Mouse (Mus musculus): Measurements from ENCODE around the gene Slco1a1. TPM values are rescaled to one million over a fixed set of nuclear protein-coding genes. Genes with fewer than 3 reads are reported as not detected.
"Not testable (repeated sequence)": the region's sequence is repeated elsewhere in the genome, so short reads cannot be mapped to it uniquely, and the experiment has no call there.

Gene Slco1a1
- not detected in 2 replicates for polyA plus RNA-seq (2016; fragmentation: Nextera tagmentation; extraction: Ambion mirVana)

- H3K4me2 ChIP-seq = no peak within 1 kb of the TSS
- ATAC-seq (ENCODE audit: insufficient number of reproducible peaks, insufficient read depth, low FRiP score, low TSS enrichment, low read depth) = no peak
- H3K27ac ChIP-seq = no peak within 1 kb of the TSS
- no peaks in the 10 kb centered on the region for H3K36me3 ChIP-seq
- H3K9me3 ChIP-seq = no peaks in the 10 kb centered on the region
- H3K4me1 ChIP-seq (replicated peaks) = no peaks in the 10 kb centered on the region
- no peak within 1 kb of the TSS for H3K4me3 ChIP-seq (replicated peaks)
- no peak within 1 kb of the TSS for H3K9ac ChIP-seq (replicated peaks)
- H3K27me3 ChIP-seq = no peaks in the 10 kb centered on the region
Observed at GRCm38 (mm10) chr6:141946862-141947261, at the start of gene Slco1a1. Gene Slco1a1 (minus strand): TSS chr6:141946962.

- Histone ChIP-seq H3K27me3 (no peaks in the 10 kb centered on the region), H3K4me1 (replicated peaks) (no peaks in the 10 kb centered on the region), H3K36me3 (no peaks in the 10 kb centered on the region), H3K4me2 (no peak overlapping the region), H3K4me3 (replicated peaks) (no peak overlapping the region), H3K27ac (no peak overlapping the region), H3K9ac (replicated peaks) (no peak overlapping the region), H3K9me3 (no peaks in the 10 kb centered on the region)
- 95% methylated on average over 6 of the region's 6 CpGs for WGBS
- no peak for ATAC-seq (ENCODE audit: insufficient number of reproducible peaks, insufficient read depth, low FRiP score, low TSS enrichment, low read depth)
Observed at GRCm38 (mm10) chr6:141986772-141987171, 40.0 kb upstream of the Slco1a1 start.

- 84% methylated on average over 3 of the region's 3 CpGs for WGBS
- Histone ChIP-seq H3K9me3 (no peaks in the 10 kb centered on the region), H3K36me3 (no peaks in the 10 kb centered on the region)
Observed at GRCm38 (mm10) chr6:141984644-141985043, 37.9 kb upstream of the Slco1a1 start.

GRCm38 (mm10) chr6:141962420-141962819, 15.7 kb upstream of the Slco1a1 start:
- H3K9ac ChIP-seq (replicated peaks) = no peak overlapping the region
- H3K4me2 ChIP-seq = no peak overlapping the region
- no peaks in the 10 kb centered on the region for H3K27me3 ChIP-seq
- no peaks in the 10 kb centered on the region for H3K9me3 ChIP-seq
- 74% methylated on average over 1 of the region's 1 CpGs for WGBS
- H3K4me1 ChIP-seq (replicated peaks) = no peaks in the 10 kb centered on the region
- no peaks in the 10 kb centered on the region for H3K36me3 ChIP-seq
- no peak for ATAC-seq (ENCODE audit: insufficient number of reproducible peaks, insufficient read depth, low FRiP score, low TSS enrichment, low read depth)
- H3K27ac ChIP-seq = no peak overlapping the region
- no peak overlapping the region for H3K4me3 ChIP-seq (replicated peaks)

More at GRCm38 (mm10) chr6:141984644-141985043, 37.9 kb upstream of the Slco1a1 start:
- Histone ChIP-seq H3K4me2 (no peak overlapping the region), H3K27me3 (0 out of 2 replicates have a peak, but pooled peaks cover 2% of the 10 kb centered on the region), H3K9ac (replicated peaks) (no peak overlapping the region), H3K4me1 (replicated peaks) (no peaks in the 10 kb centered on the region), H3K27ac (no peak overlapping the region), H3K4me3 (replicated peaks) (no peak overlapping the region)
- no peak for ATAC-seq (ENCODE audit: insufficient number of reproducible peaks, insufficient read depth, low FRiP score, low TSS enrichment, low read depth)

GRCm38 (mm10) chr6:141961861-141962260, 15.1 kb upstream of the Slco1a1 start:
- Histone ChIP-seq H3K4me3 (replicated peaks) (no peak overlapping the region), H3K27ac (no peak overlapping the region), H3K9me3 (no peaks in the 10 kb centered on the region), H3K36me3 (no peaks in the 10 kb centered on the region), H3K9ac (replicated peaks) (no peak overlapping the region), H3K27me3 (no peaks in the 10 kb centered on the region), H3K4me1 (replicated peaks) (no peaks in the 10 kb centered on the region), H3K4me2 (no peak overlapping the region)
- ATAC-seq (ENCODE audit: insufficient number of reproducible peaks, insufficient read depth, low FRiP score, low TSS enrichment, low read depth) = no peak
- WGBS = 93% methylated on average over 3 of the region's 3 CpGs

GRCm38 (mm10) chr6:141960482-141960881, 13.7 kb upstream of the Slco1a1 start:
- Histone ChIP-seq H3K27me3 (no peaks in the 10 kb centered on the region), H3K36me3 (no peaks in the 10 kb centered on the region), H3K4me1 (replicated peaks) (no peaks in the 10 kb centered on the region), H3K4me3 (replicated peaks) (no peak overlapping the region), H3K27ac (no peak overlapping the region), H3K9me3 (no peaks in the 10 kb centered on the region), H3K4me2 (no peak overlapping the region), H3K9ac (replicated peaks) (no peak overlapping the region)
- 84% methylated on average over 5 of the region's 5 CpGs for WGBS
- no peak for ATAC-seq (ENCODE audit: insufficient number of reproducible peaks, insufficient read depth, low FRiP score, low TSS enrichment, low read depth)

- H3K4me2 ChIP-seq = no peak overlapping the region
- H3K9me3 ChIP-seq = no peaks in the 10 kb centered on the region
- WGBS = 82% methylated on average over 1 of the region's 1 CpGs
- no peaks in the 10 kb centered on the region for H3K27me3 ChIP-seq
- no peaks in the 10 kb centered on the region for H3K4me1 ChIP-seq (replicated peaks)
- ATAC-seq (ENCODE audit: insufficient number of reproducible peaks, insufficient read depth, low FRiP score, low TSS enrichment, low read depth) = no peak
- no peaks in the 10 kb centered on the region for H3K36me3 ChIP-seq
- H3K9ac ChIP-seq (replicated peaks) = no peak overlapping the region
- no peak overlapping the region for H3K27ac ChIP-seq
- no peak overlapping the region for H3K4me3 ChIP-seq (replicated peaks)
Observed at GRCm38 (mm10) chr6:141940451-141940850, 6.3 kb downstream of the Slco1a1 start.

GRCm38 (mm10) chr6:141898197-141898596, 48.6 kb downstream of the Slco1a1 start:
- Histone ChIP-seq H3K36me3 (no peaks in the 10 kb centered on the region), H3K9ac (replicated peaks) (no peak overlapping the region), H3K27me3 (no peaks in the 10 kb centered on the region), H3K4me3 (replicated peaks) (no peak overlapping the region), H3K27ac (no peak overlapping the region), H3K4me2 (no peak overlapping the region), H3K9me3 (no peaks in the 10 kb centered on the region), H3K4me1 (replicated peaks) (no peaks in the 10 kb centered on the region)
- WGBS = 70% methylated on average over 2 of the region's 2 CpGs
- no peak for ATAC-seq (ENCODE audit: insufficient number of reproducible peaks, insufficient read depth, low FRiP score, low TSS enrichment, low read depth)

GRCm38 (mm10) chr6:141889723-141890122, 57.0 kb downstream of the Slco1a1 start:
- Histone ChIP-seq H3K9me3 (no peaks in the 10 kb centered on the region), H3K27me3 (no peaks in the 10 kb centered on the region), H3K4me1 (replicated peaks) (no peaks in the 10 kb centered on the region), H3K9ac (replicated peaks) (no peak overlapping the region), H3K36me3 (no peaks in the 10 kb centered on the region), H3K27ac (no peak overlapping the region), H3K4me3 (replicated peaks) (no peak overlapping the region), H3K4me2 (no peak overlapping the region)
- no peak for ATAC-seq (ENCODE audit: insufficient number of reproducible peaks, insufficient read depth, low FRiP score, low TSS enrichment, low read depth)
- 48% methylated on average over 2 of the region's 2 CpGs for WGBS

- Histone ChIP-seq H3K4me3 (replicated peaks) (no peak overlapping the region), H3K9me3 (no peaks in the 10 kb centered on the region), H3K4me2 (no peak overlapping the region), H3K27ac (no peak overlapping the region), H3K36me3 (no peaks in the 10 kb centered on the region), H3K4me1 (replicated peaks) (no peaks in the 10 kb centered on the region), H3K27me3 (no peaks in the 10 kb centered on the region), H3K9ac (replicated peaks) (no peak overlapping the region)
- WGBS = 66% methylated on average over 2 of the region's 2 CpGs
- no peak for ATAC-seq (ENCODE audit: insufficient number of reproducible peaks, insufficient read depth, low FRiP score, low TSS enrichment, low read depth)
Observed at GRCm38 (mm10) chr6:141888248-141888647, 58.5 kb downstream of the Slco1a1 start.

GRCm38 (mm10) chr6:141882581-141882980, 64.2 kb downstream of the Slco1a1 start:
- Histone ChIP-seq H3K27ac (no peak overlapping the region), H3K4me2 (no peak overlapping the region), H3K27me3 (no peaks in the 10 kb centered on the region), H3K36me3 (no peaks in the 10 kb centered on the region), H3K9ac (replicated peaks) (no peak overlapping the region), H3K9me3 (no peaks in the 10 kb centered on the region), H3K4me1 (replicated peaks) (no peaks in the 10 kb centered on the region), H3K4me3 (replicated peaks) (no peak overlapping the region)
- no peak for ATAC-seq (ENCODE audit: insufficient number of reproducible peaks, insufficient read depth, low FRiP score, low TSS enrichment, low read depth)
- WGBS = 50% methylated on average over 1 of the region's 1 CpGs

GRCm38 (mm10) chr6:141875742-141876141, 71.0 kb downstream of the Slco1a1 start:
- WGBS = 79% methylated on average over 4 of the region's 4 CpGs

More at GRCm38 (mm10) chr6:141875742-141876141, 71.0 kb downstream of the Slco1a1 start:
- not testable (repeated sequence) for H3K27ac ChIP-seq; H3K4me2 ChIP-seq; H3K4me3 ChIP-seq (replicated peaks); H3K9ac ChIP-seq (replicated peaks); H3K4me1 ChIP-seq (replicated peaks); H3K27me3 ChIP-seq; ATAC-seq (ENCODE audit: insufficient number of reproducible peaks, insufficient read depth, low FRiP score, low TSS enrichment, low read depth); H3K9me3 ChIP-seq; H3K36me3 ChIP-seq

Data from limb, embryonic 12.5 days (tissue).